Mouse (Mus musculus): ENCODE measurements around the gene Fig4.

- TF ChIP-seq CTCF (conservative IDR thresholded peaks at IDR 0.05; ENCODE audit: low read length) (no peak), NANOG (IDR thresholded peaks at IDR 0.05; ENCODE audit: borderline replicate concordance, low read length) (no peak), POU5F1 (IDR thresholded peaks at IDR 0.05; ENCODE audit: borderline replicate concordance, low read length) (no peak)
Measured at GRCm38 (mm10) chr10:41218897-41219296, 84.2 kb downstream of the Fig4 start.
